ENCODE assay signal across 14 mouse cellular contexts in genomic region chr11:28371381-28371780, GRCm38 (mm10). TPM values are rescaled to one million over a fixed set of nuclear protein-coding genes. Genes with fewer than 3 reads are reported as not detected.
"Had no signal": no experiment of that assay in that cellular context is flagged by ENCODE, and none has a peak within 500 bp of the region (broad histone marks: within the 10 kb centered on the region; RNA-seq: fewer than 3 reads in every experiment).

No protein-coding gene starts in this region.

RNA-seq across cellular contexts. Expression of gene Gm6685, which starts 31.7 kb away (rescaled TPM):
- polyA plus RNA-seq: heart, embryonic 11.5 days; heart, embryonic 12.5 days; heart, embryonic 13.5 days; heart, embryonic 14.5 days; heart, embryonic 15.5 days; heart, postnatal 0 days; hindbrain, embryonic 11.5 days; hindbrain, embryonic 13.5 days; hindbrain, embryonic 14.5 days; intestine, embryonic 14.5 days; intestine, embryonic 16.5 days; intestine, postnatal 0 days; kidney, embryonic 16.5 days; kidney, postnatal 0 days had no signal
